Mouse (Mus musculus): Measurements from ENCODE around the gene Mapkap1.

DNA sequence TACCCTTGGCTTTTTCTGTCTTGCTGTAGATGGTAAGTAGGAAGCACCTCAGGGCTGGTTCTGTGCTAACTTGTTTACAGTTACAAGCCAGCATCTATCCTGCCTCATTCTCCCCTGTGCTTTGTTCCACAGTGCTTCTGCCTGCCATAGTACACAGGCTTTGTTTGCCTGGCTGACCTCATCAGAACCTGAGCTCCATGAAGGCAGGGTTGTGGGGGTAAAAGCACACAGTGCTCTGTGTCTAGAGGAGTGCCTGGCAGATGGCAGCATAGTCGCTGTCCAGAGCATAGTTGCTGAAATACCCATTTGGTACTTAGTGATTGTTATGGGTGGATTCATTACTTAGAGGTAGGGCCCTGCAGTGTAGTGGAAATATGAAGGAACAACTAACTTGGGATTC is 13.7 kb downstream of the Mapkap1 start:
- TF ChIP-seq CTCF (IDR thresholded peaks at IDR 0.05; ENCODE audit: low read depth, low read length) (no peak), POLR2A (IDR thresholded peaks at IDR 0.05; ENCODE audit: extremely low read depth, insufficient read depth, low read length) (no peak)

Data from liver, adult 2 months (tissue).